Mouse (Mus musculus) neutrophil, adult 83 days (primary cell): ENCODE data around the gene Sar1b. TPM values are rescaled to one million over a fixed set of nuclear protein-coding genes. Genes with fewer than 3 reads are reported as not detected.

ENCODE experiments used
- total RNA-seq, 2 experiments: library from RNA; stranded (reverse); gene quantifications; one replicate each; pipeline ENCODE4 v1.2.4; 2023

Sar1b gene
- total RNA-seq: 10 to 100 TPM; 23.9 to 26.9 TPM

DNA sequence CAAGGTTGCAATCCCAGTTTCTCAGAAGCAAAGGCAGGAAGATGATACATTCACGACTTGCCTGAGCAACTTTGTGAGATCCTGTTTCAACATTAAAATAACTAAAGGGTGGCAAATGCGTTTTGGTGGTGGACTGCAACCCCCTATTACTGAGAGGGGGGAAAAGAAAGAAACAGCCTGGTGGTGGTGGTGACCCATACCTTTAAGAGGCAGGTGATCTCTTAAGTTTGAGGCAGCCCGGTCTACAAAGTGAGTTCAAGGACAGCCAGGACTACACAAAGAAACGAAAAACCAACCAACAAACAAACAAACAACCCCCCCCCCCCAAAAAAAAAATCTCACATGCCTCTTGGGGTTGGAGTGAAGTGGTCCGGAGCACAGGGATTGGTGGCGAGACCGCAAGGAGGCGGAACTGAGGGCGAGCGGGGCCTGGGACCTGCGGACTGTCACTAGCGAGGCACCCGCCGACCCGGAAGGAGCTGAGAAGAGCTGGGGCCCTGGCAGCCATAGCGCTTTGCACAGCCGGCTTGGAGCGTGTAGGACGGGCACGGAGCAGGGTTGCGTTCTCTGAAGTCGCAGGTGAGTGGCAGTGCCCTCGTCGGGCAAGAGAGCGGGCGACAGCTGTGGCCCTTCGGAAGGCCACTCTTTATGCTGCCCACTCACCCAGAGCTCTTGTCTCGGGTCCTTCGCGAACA, at the start of gene Sar1b, which contains the start of gene Sec24a:
TSS of gene Sar1b (plus strand) at position 475 of the 695 bp plus-strand sequence.
TSS of gene Sec24a (minus strand) at position 422 of the 695 bp plus-strand sequence.

Other genes starting within 250 kb of the Sar1b start
- 1 to 10 TPM; 6.4 to 8.1 TPM for gene Phykpl, start 178.9 kb upstream of the Sar1b start, total RNA-seq
- 100 to 1,000 TPM; 173 to 210 TPM for gene Hnrnpab, start 156.8 kb upstream of the Sar1b start, total RNA-seq
- gene Nhp2, start 144.0 kb upstream of the Sar1b start, total RNA-seq: 10 to 100 TPM; 34.3 to 35.7 TPM
- gene Rmnd5b, start 127.8 kb upstream of the Sar1b start, total RNA-seq: 10 to 100 TPM; 52.0 to 60.1 TPM
- gene N4bp3, start 112.8 kb upstream of the Sar1b start, total RNA-seq: 1 to 10 TPM; 2.4 to 4.9 TPM
- under 1 TPM; 0.15 to 0.26 TPM for gene D930048N14Rik, start 112.7 kb upstream of the Sar1b start, total RNA-seq
- 1 to 10 TPM; 7.0 to 9.3 TPM for gene 0610009B22Rik, start 74.8 kb upstream of the Sar1b start, total RNA-seq
- 10 to 100 TPM; 15.1 to 15.6 TPM for gene Sec24a, start 53 bp upstream of the Sar1b start, total RNA-seq
- 1 to 10 TPM; 7.8 to 8.9 TPM for gene Jade2, start 94.0 kb downstream of the Sar1b start, total RNA-seq
- 10 to 100 TPM; 32.5 to 33.1 TPM for gene Cdkn2aipnl, start 204.0 kb downstream of the Sar1b start, total RNA-seq
- gene Ube2b, start 237.1 kb downstream of the Sar1b start, total RNA-seq: 100 to 1,000 TPM; 122 to 139 TPM
- gene Cdkl3, start 240.5 kb downstream of the Sar1b start, total RNA-seq: 1 to 10 TPM; 2.7 to 2.8 TPM